Mouse (Mus musculus) hindbrain, embryonic 10.5 days (tissue): Measurements from ENCODE around the gene Mesp2. TPM values are rescaled to one million over a fixed set of nuclear protein-coding genes. Genes with fewer than 3 reads are reported as not detected.

Experiments
- DNase-seq: peaks from one replicate; pipeline ENCODE4 v3.0.0-alpha.2; 2017; ENCODE audit warnings: low spot score
- H3K27ac ChIP-seq: fragments of 300-500 bp; sonication (generic); 2 replicates; pipeline ENCODE4 v1.5.1; 2016; ENCODE audit warnings: mild to moderate bottlenecking, moderate library complexity
- H3K27me3 ChIP-seq: fragments of 300-500 bp; sonication (generic); 2 replicates; pipeline ENCODE4 v1.6.1; 2016; ENCODE audit warnings: mild to moderate bottlenecking; ENCODE audit not compliant: poor library complexity, insufficient read depth, severe bottlenecking
- H3K36me3 ChIP-seq: fragments of 300-500 bp; sonication (generic); 2 replicates; pipeline ENCODE4 v1.6.1; 2016; ENCODE audit warnings: mild to moderate bottlenecking, moderate library complexity
- H3K4me1 ChIP-seq: fragments of 300-500 bp; sonication (generic); replicated peaks from 2 replicates; pipeline ENCODE4 v1.6.1; 2016; ENCODE audit warnings: mild to moderate bottlenecking
- H3K4me3 ChIP-seq: fragments of 300-500 bp; sonication (generic); 2 replicates; pipeline ENCODE4 v1.5.1; 2016; ENCODE audit warnings: mild to moderate bottlenecking, moderate library complexity
- H3K9me3 ChIP-seq: fragments of 300-500 bp; sonication (generic); 2 replicates; pipeline ENCODE4 v1.6.1; 2016; ENCODE audit warnings: mild to moderate bottlenecking, moderate library complexity
- WGBS: fragments of 180-500 bp; shearing (Covaris S2); methylation state at CpG from one replicate; pipeline ENCODE4 v1.1.7; 2016; 5-methylcytosine and 5-hydroxymethylcytosine counted together
- polyA plus RNA-seq: library from polyadenylated mRNA; unstranded; fragments of >200 nt; fragmentation: Nextera tagmentation; extraction: Ambion mirVana; gene quantifications from 2 replicates; pipeline ENCODE4 v1.2.1, GENCODE M21; 2016

The Mesp2 gene
- polyA plus RNA-seq, 1 experiment from 2014 or later: 0.55 TPM

DNA sequence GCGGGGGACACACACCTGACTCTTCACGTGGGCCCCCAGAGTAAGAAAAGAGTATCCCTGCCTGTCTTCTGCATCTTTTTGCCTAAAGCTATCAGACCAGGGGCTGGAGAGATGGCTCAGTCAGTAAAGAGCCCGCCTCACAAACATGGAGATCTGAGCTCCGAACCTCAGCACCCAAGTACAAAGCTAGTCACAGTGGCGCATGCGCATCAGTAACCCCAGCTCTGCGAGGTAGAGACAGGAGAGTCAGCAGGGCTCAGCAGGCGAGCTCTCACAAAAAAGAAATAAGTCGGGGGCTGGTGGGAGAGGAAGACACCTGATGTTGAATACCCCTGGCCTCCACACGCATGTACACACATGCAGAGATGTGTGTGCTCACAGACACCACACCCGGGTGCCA is 9.5 kb downstream of the Mesp2 start:
- no peak overlapping the region for H3K27ac ChIP-seq
- peaks cover 21% of the 10 kb centered on the region for H3K4me1 ChIP-seq
- peaks cover 45% of the 10 kb centered on the region for H3K27me3 ChIP-seq

DNA sequence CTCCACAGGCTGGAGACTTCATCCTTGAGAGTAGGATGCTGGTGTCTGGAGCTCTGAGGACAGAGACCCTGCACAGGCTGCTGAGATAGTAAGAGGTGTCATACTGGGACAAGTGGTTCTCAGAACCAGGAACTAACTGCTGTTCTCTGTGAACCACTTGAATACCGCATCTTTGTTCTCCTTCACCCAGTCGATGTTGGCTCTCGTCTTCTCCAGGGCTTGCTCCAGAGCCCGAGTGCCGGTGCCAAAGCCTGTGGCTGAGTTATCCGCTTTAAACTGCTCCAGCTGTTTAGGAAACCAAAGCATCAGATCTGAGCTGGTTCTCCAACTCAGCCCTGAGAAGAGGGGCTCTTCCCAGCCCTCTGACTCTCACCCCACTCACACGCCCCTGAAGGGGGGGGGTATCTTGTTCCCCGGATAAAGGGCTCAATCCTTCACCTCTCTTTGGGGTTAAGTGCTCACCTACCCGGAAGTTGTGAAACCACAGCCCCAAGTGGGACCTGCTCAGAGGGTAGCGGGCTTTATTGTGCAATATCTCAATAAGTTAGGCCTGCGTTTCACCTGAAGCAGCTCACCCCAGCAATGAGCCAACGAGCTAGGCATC is 11.7 kb downstream of the Mesp2 start:
- Histone ChIP-seq H3K9me3 (no peaks in the 10 kb centered on the region; the same call in 1 of the 2 replicates), H3K4me3 (no peak overlapping the region), H3K36me3 (no peaks in the 10 kb centered on the region), H3K27me3 (peaks cover 38% of the 10 kb centered on the region), H3K27ac (no peak overlapping the region), H3K4me1 (peaks cover 21% of the 10 kb centered on the region)
- DNase-seq: no peak
- 84% methylated on average over 12 of the region's 12 CpGs for WGBS

More for the DNA sequence above, 9.5 kb downstream of the Mesp2 start:
- H3K9me3 ChIP-seq: no peaks in the 10 kb centered on the region; the same call in 1 of the 2 replicates
- 48% methylated on average over 11 of the region's 11 CpGs for WGBS
- no peaks in the 10 kb centered on the region for H3K36me3 ChIP-seq
- no peak overlapping the region for H3K4me3 ChIP-seq
- no peak for DNase-seq

DNA sequence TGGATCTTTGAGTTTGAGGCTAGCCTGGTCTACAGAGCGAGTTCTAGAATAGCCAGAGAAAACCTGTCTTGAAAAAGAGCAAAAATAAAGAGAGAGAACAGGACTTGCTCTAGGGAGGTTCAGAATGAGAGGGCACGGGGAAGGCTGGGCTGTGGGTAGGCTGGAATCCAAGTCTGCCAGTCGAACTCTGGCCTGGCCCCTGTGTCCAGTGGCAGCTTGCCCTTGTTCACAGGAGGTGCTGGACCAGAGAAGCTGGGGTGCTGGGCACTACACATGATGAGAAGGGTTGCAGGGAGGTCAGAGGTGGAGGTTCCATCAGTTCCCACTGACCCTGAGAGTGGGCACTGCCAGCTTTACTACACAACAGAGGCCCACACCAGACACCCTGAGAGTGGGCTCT is 17.8 kb downstream of the Mesp2 start:
- 82% methylated on average over 3 of the region's 3 CpGs for WGBS
- no peak overlapping the region for H3K27ac ChIP-seq
- H3K9me3 ChIP-seq: no peaks in the 10 kb centered on the region; the same call in 1 of the 2 replicates
- DNase-seq: no peak
- no peaks in the 10 kb centered on the region for H3K4me1 ChIP-seq
- no peak overlapping the region for H3K4me3 ChIP-seq
- H3K27me3 ChIP-seq: no peaks in the 10 kb centered on the region
- no peaks in the 10 kb centered on the region for H3K36me3 ChIP-seq

DNA sequence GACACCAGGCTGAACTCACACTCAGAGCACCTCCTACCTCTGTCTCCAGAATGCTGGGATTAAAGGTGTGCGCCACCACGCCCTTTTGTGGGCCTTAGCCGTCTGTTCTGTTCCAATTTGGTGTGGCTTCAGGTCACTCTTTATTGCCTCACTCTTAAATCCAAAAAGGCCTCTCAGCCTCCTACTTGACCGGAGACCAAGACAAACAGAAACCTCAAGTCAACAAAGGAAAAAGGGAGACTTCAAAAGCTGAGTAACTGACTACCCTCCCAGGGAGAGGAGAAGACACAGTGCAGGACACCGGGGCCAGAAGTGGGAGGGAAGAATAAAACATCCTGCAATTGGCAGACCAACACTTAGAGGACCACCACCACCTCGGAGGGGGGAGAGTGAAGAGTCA is 20.6 kb downstream of the Mesp2 start:
- H3K27ac ChIP-seq: no peak overlapping the region
- DNase-seq: no peak
- H3K4me1 ChIP-seq: no peaks in the 10 kb centered on the region
- WGBS: 84% methylated on average over 6 of the region's 6 CpGs
- H3K27me3 ChIP-seq: no peaks in the 10 kb centered on the region
- no peaks in the 10 kb centered on the region for H3K9me3 ChIP-seq
- H3K36me3 ChIP-seq: no peaks in the 10 kb centered on the region
- no peak overlapping the region for H3K4me3 ChIP-seq

DNA sequence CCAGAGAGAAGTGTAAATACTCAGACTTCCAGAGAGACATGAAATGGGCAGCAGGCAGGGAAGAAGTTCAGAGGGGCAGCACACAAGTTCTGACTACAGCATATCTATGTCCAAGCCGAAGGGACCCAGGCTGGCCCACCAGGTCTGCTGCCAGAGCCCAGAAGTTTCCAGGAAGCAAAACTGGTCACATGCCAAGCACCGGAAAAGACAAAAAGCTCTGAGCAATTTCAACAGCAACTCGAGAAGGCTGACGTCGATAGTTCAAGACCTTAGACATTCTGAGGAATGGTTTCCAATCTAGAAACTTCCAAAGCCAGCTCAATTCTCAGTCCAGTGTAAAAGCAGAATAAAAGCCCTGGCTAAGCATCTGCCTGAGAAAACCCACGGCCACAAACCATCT is 21.1 kb downstream of the Mesp2 start:
- no peaks in the 10 kb centered on the region for H3K9me3 ChIP-seq
- 83% methylated on average over 6 of the region's 6 CpGs for WGBS
- H3K27ac ChIP-seq: no peak overlapping the region
- no peak overlapping the region for H3K4me3 ChIP-seq
- no peak for DNase-seq
- no peaks in the 10 kb centered on the region for H3K36me3 ChIP-seq
- H3K27me3 ChIP-seq: no peaks in the 10 kb centered on the region
- H3K4me1 ChIP-seq: no peaks in the 10 kb centered on the region

DNA sequence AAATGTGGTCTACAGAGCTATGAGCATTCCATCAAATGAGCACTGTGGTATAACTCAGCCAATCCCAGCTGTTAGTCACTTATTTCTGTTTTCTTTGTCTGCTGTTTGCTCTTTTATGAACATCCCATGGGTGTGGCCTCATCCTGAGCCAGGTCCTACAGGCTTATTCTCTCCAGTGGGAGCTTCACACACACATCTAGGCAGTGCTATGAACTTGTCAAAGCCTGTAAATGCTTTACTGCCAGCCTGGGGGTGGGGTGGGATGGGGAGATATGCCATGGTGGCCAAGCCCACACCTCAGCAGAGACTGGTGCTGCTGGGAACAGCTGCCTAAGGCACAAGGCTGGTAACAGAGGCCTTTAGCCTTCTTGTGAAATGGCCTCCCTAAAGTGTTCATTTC is 22.5 kb downstream of the Mesp2 start:
- H3K27me3 ChIP-seq: no peaks in the 10 kb centered on the region
- H3K4me3 ChIP-seq: no peak overlapping the region
- DNase-seq: no peak
- H3K9me3 ChIP-seq: no peaks in the 10 kb centered on the region
- H3K27ac ChIP-seq: no peak overlapping the region
- no peaks in the 10 kb centered on the region for H3K4me1 ChIP-seq
- H3K36me3 ChIP-seq: no peaks in the 10 kb centered on the region

DNA sequence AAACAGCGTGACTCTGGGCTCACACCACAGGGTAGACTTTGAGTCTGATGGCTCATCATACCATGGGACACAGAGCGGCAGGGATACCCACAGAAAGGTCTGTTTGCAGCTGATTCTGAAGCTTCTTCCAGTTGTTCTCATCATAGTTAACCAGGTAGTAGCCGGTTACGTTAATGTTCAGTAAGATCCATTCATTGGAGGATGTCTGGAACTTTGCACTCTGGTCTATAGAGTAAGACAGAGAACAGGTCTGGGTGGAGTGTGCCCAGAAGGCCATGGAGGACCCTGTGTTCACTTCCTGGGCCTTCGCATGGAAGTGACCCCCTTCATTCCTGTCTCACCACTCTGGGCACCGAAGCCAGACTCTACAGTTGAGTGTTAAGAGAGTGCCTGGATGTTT is 24.7 kb downstream of the Mesp2 start:
- Histone ChIP-seq H3K4me3 (no peak overlapping the region), H3K9me3 (no peaks in the 10 kb centered on the region), H3K36me3 (no peaks in the 10 kb centered on the region), H3K4me1 (no peaks in the 10 kb centered on the region), H3K27ac (no peak overlapping the region), H3K27me3 (no peaks in the 10 kb centered on the region)
- WGBS: 96% methylated on average over 6 of the region's 6 CpGs
- no peak for DNase-seq

DNA sequence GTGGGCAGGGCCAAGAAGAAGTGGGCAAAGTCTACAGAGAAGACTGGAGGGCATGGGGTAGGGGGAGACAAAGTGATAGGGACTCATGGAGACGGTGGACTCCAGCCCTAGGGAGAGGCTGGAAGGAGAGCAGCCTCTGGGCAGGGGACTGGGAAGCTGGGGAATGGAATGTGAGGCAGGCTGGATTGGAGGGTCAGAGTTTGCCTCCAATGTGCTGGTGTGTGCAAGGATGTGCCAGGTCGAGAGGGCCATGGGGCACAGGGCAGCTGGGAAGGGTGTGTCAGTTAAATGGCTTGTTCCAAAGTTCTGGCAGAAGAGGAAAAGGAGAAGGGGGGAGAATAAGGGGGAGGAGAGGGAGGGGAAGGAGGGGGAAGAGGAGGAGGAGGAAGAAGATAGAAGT is 26.7 kb downstream of the Mesp2 start:
- WGBS: 76% methylated on average over 2 of the region's 2 CpGs
- Histone ChIP-seq H3K4me3 (no peak overlapping the region), H3K27ac (no peak overlapping the region), H3K9me3 (no peaks in the 10 kb centered on the region), H3K36me3 (no peaks in the 10 kb centered on the region), H3K4me1 (0 out of 2 replicates have a peak, but pooled peaks cover under 1% of the 10 kb centered on the region), H3K27me3 (no peaks in the 10 kb centered on the region)
- DNase-seq: no peak

DNA sequence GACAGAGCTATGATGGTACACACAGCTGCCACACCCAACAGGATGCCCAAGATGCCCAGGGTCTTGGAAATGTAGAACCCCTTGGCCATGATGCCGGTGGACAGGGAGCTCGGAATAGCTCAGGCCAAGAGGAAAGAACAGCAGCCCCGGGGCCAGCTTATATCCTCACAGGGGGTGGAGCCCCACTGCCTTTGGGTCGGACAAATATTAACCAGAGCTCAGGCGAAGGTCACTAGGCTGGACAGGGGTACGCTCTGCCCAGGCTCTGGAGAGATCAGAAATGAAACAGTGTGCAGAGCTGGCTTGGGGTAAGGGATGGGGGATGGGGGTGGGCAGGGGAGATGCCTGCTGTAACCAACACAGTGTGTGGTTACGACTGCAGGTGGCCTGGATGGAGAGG is 31.6 kb downstream of the Mesp2 start:
- Histone ChIP-seq H3K27me3 (peaks cover 16% of the 10 kb centered on the region), H3K4me1 (peaks cover 11% of the 10 kb centered on the region; the same call in 1 of the 2 replicates), H3K4me3 (no peak overlapping the region), H3K36me3 (no peaks in the 10 kb centered on the region), H3K27ac (no peak overlapping the region), H3K9me3 (no peaks in the 10 kb centered on the region)
- no peak for DNase-seq
- 70% methylated on average over 7 of the region's 7 CpGs for WGBS

DNA sequence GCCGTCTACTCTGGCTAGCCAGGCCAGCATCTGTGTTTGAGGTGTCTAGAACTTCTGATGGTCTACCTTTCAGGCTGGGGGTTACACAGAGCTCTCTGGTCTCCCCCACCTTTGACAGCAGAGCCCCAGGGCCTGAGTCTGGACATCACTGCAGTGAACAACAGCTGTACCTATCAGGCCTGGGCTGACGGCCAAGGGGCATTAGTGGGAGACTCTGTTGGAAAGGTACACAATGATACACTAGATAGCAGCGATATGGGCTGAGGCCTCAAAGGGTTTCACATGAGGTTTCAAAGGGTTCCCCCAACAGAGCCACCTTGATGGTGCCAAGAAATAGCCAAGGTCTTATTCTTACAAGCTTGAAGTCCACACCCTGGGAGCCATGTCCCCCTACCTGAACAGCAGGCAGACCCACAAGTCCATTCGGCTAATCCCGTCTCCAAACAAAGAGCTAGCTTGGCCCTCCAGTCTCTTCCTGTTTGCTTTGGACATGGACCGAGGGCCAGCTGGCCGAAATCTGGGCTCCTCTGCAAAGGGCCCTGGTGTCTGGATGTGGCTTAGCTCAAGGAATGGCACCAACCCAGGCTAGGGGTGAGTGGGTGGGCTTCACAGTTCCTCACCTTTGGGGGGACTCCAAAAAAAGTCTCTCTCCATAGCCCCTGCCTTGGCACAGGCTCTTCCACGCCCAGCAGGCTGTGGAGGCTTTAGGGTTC is 33.7 kb downstream of the Mesp2 start:
- peaks cover 23% of the 10 kb centered on the region for H3K4me1 ChIP-seq
- H3K9me3 ChIP-seq: no peaks in the 10 kb centered on the region
- peaks cover 34% of the 10 kb centered on the region for H3K27me3 ChIP-seq
- H3K36me3 ChIP-seq: no peaks in the 10 kb centered on the region
- H3K4me3 ChIP-seq: no peak overlapping the region
- no peak for DNase-seq
- H3K27ac ChIP-seq: no peak overlapping the region
- 82% methylated on average over 8 of the region's 8 CpGs for WGBS

DNA sequence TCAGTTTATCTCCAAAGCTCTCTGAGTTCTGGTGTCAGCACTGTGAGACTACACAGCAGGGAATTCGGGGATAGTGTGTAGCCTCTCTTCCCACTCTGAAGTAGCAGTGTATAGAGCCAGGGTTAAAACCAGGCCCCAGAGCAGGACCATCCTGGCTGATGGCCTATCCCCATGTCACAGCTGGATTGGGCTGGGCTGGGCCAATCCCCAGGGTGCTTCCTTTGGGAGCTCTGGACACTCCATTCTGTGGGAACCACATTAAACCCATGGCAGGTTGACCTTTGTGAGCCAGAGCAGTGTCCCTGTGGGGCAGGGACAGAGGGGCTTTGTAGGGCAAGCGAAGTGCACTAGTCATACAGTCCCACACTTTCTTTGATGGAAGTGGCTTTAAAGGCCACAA is 35.8 kb downstream of the Mesp2 start:
- no peak for DNase-seq
- 70% methylated on average over 2 of the region's 2 CpGs for WGBS
- Histone ChIP-seq H3K36me3 (no peaks in the 10 kb centered on the region), H3K27ac (no peak overlapping the region), H3K27me3 (peaks cover 40% of the 10 kb centered on the region), H3K4me3 (no peak overlapping the region), H3K4me1 (peaks cover 23% of the 10 kb centered on the region), H3K9me3 (no peaks in the 10 kb centered on the region)

DNA sequence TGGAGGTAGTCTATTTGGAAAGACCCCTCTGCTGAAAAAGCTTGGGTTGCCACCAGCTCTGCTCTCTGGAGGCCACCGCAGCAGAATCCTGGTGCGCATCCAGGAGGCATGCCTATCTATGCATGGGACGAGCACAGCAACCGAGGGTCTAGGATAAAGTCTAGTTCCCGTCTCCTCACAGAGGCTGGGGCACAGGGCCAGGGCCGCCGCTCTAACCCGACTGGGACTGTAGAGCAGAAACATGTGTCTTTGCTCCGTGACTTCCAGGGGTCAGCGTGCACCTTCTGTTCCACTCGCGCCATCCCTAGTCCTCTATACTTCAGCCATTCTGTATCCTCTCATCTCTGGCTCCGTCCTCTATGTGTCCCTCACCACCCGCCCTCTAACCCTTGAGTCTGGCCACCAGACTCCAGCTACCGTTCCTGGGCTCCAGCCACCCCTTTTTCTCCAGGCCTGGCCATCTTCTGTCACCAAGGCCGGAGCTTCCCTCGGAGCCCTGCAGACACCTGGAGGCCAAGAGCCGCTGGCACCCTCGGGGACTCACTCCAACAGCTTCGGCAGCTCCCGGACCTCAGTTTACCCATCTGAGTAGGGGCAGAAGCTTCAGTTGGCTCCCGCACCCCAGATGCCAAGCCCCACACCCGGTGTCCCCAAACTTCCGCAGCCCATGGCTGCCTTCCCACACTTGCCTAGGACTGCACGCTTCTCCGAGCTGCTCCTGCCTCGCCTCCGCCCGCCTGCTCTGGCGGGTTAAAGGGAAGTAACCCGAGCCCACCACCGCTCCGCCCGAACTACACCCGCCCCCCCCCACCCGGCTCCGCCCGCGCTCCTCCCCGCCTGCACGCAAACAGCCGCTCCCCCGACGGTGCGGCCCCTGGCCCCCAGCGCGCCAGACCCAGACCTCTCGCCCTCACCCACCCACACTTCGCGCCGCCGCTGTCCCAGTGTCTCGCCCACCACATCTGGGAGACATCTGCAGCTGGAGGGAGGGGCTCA is 37.2 kb downstream of the Mesp2 start:
- H3K36me3 ChIP-seq: no peaks in the 10 kb centered on the region
- H3K4me3 ChIP-seq: peak overlapping the region; percentile 49
- 9% methylated on average over 53 of the region's 53 CpGs for WGBS
- H3K9me3 ChIP-seq: no peaks in the 10 kb centered on the region
- H3K4me1 ChIP-seq: peaks cover 18% of the 10 kb centered on the region
- H3K27ac ChIP-seq: peak overlapping the region; percentile 6; the same call in 1 of the 2 replicates
- DNase-seq: peak; percentile 78
- peaks cover 40% of the 10 kb centered on the region for H3K27me3 ChIP-seq

DNA sequence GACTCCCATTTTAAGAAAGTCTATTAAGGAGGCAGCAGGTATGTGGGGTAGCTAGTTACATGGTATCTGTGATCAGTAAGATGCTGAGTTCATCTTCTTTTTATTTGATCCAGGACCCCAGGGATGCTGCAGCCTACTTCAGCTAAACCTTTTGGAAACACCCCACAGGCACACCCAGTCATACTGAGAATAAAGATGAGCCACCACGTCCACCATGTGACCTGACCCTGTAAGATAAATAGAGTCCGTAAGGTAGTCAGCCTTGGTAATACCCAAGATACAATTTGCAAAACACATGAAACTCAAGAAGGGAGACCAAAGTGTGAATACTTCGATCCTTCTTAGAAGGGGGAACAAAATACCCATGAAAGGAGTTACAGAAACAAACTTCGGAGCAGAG is 45.8 kb downstream of the Mesp2 start:
- no peaks in the 10 kb centered on the region for H3K9me3 ChIP-seq
- H3K4me3 ChIP-seq: no peak overlapping the region
- no peaks in the 10 kb centered on the region for H3K36me3 ChIP-seq
- H3K27ac ChIP-seq: no peak overlapping the region
- H3K27me3 ChIP-seq: no peaks in the 10 kb centered on the region
- WGBS: 81% methylated on average over 4 of the region's 4 CpGs
- H3K4me1 ChIP-seq: peaks cover 15% of the 10 kb centered on the region
- DNase-seq: no peak
